Mouse (Mus musculus) neural tube, embryonic 11.5 days (tissue): Measurements from ENCODE around the gene Zdhhc4. TPM values are rescaled to one million over a fixed set of nuclear protein-coding genes. Genes with fewer than 3 reads are reported as not detected.

Source experiments
- ATAC-seq: fragments of 200-750 bp; cut with Nextera tagmentation; 2 replicates; pipeline ENCODE4 v1.8.0; 2017; ENCODE audit warnings: moderate number of reproducible peaks, mild to moderate bottlenecking, moderate TSS enrichment, moderate library complexity; ENCODE audit not compliant: insufficient read depth, low FRiP score, low TSS enrichment
- DNase-seq: peaks from one replicate; pipeline ENCODE4 v3.0.0-alpha.2; 2015; ENCODE audit warnings: low spot score
- H3K27ac ChIP-seq: fragments of 300-500 bp; sonication (generic); 2 replicates; pipeline ENCODE4 v1.5.1; 2014; ENCODE audit warnings: low read depth, mild to moderate bottlenecking, low read length
- H3K27me3 ChIP-seq: fragments of 300-500 bp; sonication (generic); 2 replicates; pipeline ENCODE4 v1.6.1; 2014; ENCODE audit warnings: mild to moderate bottlenecking, low read length, mixed read lengths; ENCODE audit not compliant: control insufficient read depth, insufficient read depth
- H3K36me3 ChIP-seq: fragments of 300-500 bp; sonication (generic); 2 replicates; pipeline ENCODE4 v1.6.1; 2014; ENCODE audit warnings: mild to moderate bottlenecking, low read length, moderate library complexity, mixed read lengths; ENCODE audit not compliant: control insufficient read depth, insufficient read depth
- H3K4me1 ChIP-seq: fragments of 300-500 bp; sonication (generic); 2 replicates; pipeline ENCODE4 v1.6.1; 2014; ENCODE audit warnings: low read length, mixed read lengths; ENCODE audit not compliant: control insufficient read depth, insufficient read depth
- H3K4me2 ChIP-seq: fragments of 300-500 bp; sonication (generic); 2 replicates; pipeline ENCODE4 v1.6.1; 2014; ENCODE audit warnings: low read depth, mild to moderate bottlenecking, moderate library complexity
- H3K4me3 ChIP-seq: fragments of 300-500 bp; sonication (generic); 2 replicates; pipeline ENCODE4 v1.5.1; 2014; ENCODE audit warnings: low read depth, low read length
- H3K9ac ChIP-seq: fragments of 300-500 bp; sonication (generic); 2 replicates; pipeline ENCODE4 v1.6.1; 2014; ENCODE audit warnings: mild to moderate bottlenecking, low read length
- H3K9me3 ChIP-seq: fragments of 300-500 bp; sonication (generic); 2 replicates; pipeline ENCODE4 v1.6.1; 2016; ENCODE audit warnings: low read length; ENCODE audit not compliant: control insufficient read depth
- WGBS: fragments of 180-500 bp; shearing (Covaris S2); extraction: QIAGEN DNeasy Blood & Tissue Kit; methylation state at CpG from one replicate; pipeline ENCODE4 v1.1.7; 2014; 5-methylcytosine and 5-hydroxymethylcytosine counted together
- polyA plus RNA-seq: library from polyadenylated mRNA; unstranded; fragments of >200 nt; fragmentation: Nextera tagmentation; extraction: Ambion mirVana; gene quantifications from 2 replicates; pipeline ENCODE4 v1.2.1, GENCODE M21; 2014

Gene Zdhhc4
- polyA plus RNA-seq, 1 experiment from 2014 or later, result 73.3 TPM

DNA sequence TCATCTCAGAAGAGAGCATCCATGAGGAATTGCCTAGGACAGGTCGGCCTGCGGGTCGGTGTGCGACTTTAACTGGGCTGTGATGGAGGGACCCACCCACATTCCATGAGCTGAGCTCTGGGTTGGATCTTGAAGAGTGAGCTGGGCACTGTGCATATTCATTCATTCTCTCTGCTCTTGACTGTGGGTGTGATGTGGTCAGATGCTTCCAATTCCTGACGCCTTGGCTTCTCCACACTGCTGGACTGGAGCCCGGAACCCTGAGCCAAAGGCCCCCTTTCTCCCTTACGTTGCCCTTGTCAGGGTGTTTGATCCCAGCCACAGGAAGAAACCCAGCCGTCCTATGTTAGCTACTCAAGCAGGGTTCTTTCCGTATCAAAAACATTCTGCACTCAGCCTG lies 31.1 kb downstream of the Zdhhc4 start:
- DNase-seq, result no peak
- Histone ChIP-seq H3K27ac (no peak overlapping the region), H3K4me2 (no peak overlapping the region), H3K4me3 (no peak overlapping the region), H3K9me3 (no peaks in the 10 kb centered on the region), H3K27me3 (peaks cover 16% of the 10 kb centered on the region), H3K9ac (no peak overlapping the region), H3K4me1 (0 out of 2 replicates have a peak, but pooled peaks cover 3% of the 10 kb centered on the region), H3K36me3 (peaks cover 14% of the 10 kb centered on the region)
- ATAC-seq, result no peak
- 95% methylated on average over 9 of the region's 9 CpGs for WGBS

DNA sequence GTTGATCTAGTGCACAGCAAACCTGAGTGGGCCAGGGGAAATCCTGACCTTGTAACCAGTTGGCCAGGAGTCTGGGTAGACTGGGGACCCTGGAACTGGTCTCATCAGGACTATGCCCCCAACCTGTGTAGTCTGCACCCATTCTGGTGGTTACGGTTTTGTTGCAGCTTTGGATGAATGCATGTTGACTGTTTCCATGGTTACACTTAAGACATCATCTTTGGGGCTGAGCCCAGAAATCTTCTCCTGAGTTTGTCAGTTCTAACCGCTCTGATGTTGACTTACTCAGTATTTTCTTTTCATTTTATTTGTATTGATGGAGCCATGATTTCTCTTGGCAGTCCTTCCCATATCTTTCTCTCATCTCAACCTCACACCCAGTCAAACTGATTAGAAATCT lies 33.7 kb downstream of the Zdhhc4 start:
- no peak overlapping the region for H3K4me2 ChIP-seq
- DNase-seq, result no peak
- no peak for ATAC-seq

DNA sequence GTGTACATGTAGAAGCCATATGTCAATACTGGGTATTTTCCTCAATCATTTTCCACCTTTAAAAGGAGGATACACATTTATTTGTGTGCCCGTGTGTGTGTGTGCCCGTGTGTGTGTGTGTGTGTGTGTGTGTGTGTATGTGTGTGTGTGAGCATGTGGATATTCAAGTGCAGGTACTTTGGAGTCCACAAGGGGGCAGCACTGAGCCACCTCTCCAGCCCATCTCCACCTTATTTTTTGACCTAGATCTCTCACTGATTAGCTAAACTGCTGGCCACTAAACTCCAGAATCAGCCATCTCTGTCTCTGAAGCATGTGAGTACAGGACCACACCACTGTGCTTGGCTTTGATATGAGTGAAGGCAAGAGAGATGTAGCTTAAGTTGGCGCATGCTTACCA lies 34.2 kb downstream of the Zdhhc4 start:
- peaks cover 39% of the 10 kb centered on the region for H3K27me3 ChIP-seq
- DNase-seq, result no peak

More for the DNA sequence above, 33.7 kb downstream of the Zdhhc4 start:
- Histone ChIP-seq H3K4me3 (no peak overlapping the region), H3K36me3 (peaks cover 4% of the 10 kb centered on the region), H3K9me3 (no peaks in the 10 kb centered on the region), H3K27ac (no peak overlapping the region), H3K4me1 (0 out of 2 replicates have a peak, but pooled peaks cover 3% of the 10 kb centered on the region), H3K9ac (no peak overlapping the region), H3K27me3 (peaks cover 38% of the 10 kb centered on the region)
- 86% methylated on average over 2 of the region's 2 CpGs for WGBS

DNA sequence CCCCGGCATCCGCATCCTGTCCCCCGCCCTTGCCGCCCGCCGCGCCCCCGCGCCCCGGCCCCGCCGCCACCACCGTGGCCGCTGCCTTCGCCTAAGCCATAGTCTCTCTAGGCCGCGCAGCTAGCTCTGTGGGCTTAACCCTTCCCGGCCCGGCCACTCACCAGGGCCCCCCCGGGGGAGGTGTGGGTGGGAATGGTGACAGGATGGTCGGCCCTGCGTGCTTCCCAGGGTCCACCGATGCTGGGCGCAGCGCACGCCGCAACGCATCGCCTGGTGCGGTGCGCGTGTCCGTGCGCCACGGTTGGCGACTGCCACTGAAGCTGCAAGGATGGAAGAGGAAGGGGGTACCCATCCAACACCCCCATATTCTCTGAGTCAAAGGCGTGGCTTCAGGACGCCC lies 35.7 kb downstream of the Zdhhc4 start, which contains the start of gene Zfp853:
Gene Zfp853, minus strand, starts transcription at position 220 of the 400 bp plus-strand sequence.
- Histone ChIP-seq H3K27ac (no peak within 1 kb of the TSS), H3K4me3 (peak within 1 kb of the TSS; percentile 27), H3K4me2 (peak within 1 kb of the TSS; percentile 45), H3K27me3 (peaks cover 52% of the 10 kb centered on the region), H3K9me3 (no peaks in the 10 kb centered on the region), H3K4me1 (peaks cover 5% of the 10 kb centered on the region; the same call in 1 of the 2 replicates), H3K36me3 (no peaks in the 10 kb centered on the region), H3K9ac (0 out of 2 replicates have a peak within 1 kb of the TSS, but pooled peaks have one; percentile 15)
- ATAC-seq (no peak), DNase-seq (no peak)
- 5% methylated on average over 25 of the region's 38 CpGs for WGBS

More for the DNA sequence above, 34.2 kb downstream of the Zdhhc4 start:
- Histone ChIP-seq H3K9me3 (no peaks in the 10 kb centered on the region), H3K9ac (no peak overlapping the region), H3K4me3 (no peak overlapping the region), H3K4me1 (0 out of 2 replicates have a peak, but pooled peaks cover 3% of the 10 kb centered on the region), H3K27ac (no peak overlapping the region), H3K36me3 (peaks cover 3% of the 10 kb centered on the region), H3K4me2 (no peak overlapping the region)
- WGBS, result 89% methylated on average over 3 of the region's 3 CpGs
- ATAC-seq, result no peak

DNA sequence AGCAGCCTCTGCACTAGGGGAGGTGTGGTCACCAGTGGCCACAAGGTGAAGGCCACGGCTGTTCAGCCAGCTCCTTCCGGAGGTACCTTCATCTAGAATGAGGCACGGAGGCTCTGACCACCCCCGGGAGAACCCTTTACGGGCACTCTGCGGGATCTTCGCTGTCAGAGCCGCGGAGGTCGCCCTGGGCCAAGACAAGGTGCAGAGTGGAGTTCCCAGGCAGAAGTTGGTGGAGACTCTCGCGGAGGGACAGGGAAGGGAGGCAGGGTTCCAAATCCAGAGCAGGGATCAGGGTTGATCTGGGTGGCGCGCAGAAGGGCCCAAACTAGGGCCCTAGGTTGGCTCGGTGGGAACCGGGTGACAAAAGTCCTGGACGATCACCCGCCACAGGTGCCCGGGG lies 36.2 kb downstream of the Zdhhc4 start:
- no peaks in the 10 kb centered on the region for H3K9me3 ChIP-seq
- peak overlapping the region; percentile 45 for H3K4me2 ChIP-seq
- peak overlapping the region; percentile 27 for H3K4me3 ChIP-seq
- no peak overlapping the region for H3K27ac ChIP-seq
- H3K9ac ChIP-seq, result 0 out of 2 replicates have a peak overlapping the region, but pooled peaks have one; percentile 15
- no peak for ATAC-seq
- DNase-seq, result no peak
- H3K27me3 ChIP-seq, result peaks cover 57% of the 10 kb centered on the region
- no peaks in the 10 kb centered on the region for H3K36me3 ChIP-seq
- WGBS, result 3% methylated on average over 19 of the region's 19 CpGs
- H3K4me1 ChIP-seq, result peaks cover 9% of the 10 kb centered on the region; the same call in 1 of the 2 replicates

DNA sequence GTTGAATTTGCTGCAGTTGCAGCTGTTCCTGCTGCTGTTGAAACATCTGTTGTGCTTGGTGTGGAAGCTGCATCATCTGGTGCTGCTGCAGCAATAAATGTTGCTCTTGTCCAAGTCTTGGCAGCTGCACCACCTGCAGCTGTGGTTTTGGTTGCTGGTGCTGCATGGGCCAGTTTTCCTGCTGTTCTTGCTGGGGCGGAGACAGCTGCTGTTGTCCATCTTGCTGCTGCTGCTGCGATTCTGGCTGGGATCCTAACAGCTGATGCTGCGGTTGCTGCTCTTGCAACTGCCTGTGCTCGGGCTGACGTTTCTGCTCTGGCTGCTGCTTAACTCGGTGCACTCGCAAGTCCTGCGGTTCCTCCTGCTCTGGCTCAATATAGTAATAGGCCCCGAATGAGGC lies 39.8 kb downstream of the Zdhhc4 start:
- DNase-seq, result no peak
- no peak for ATAC-seq
- Histone ChIP-seq H3K4me2 (no peak overlapping the region), H3K4me3 (no peak overlapping the region), H3K4me1 (peaks cover 13% of the 10 kb centered on the region; the same call in 1 of the 2 replicates), H3K36me3 (no peaks in the 10 kb centered on the region), H3K9ac (no peak overlapping the region), H3K27ac (no peak overlapping the region), H3K27me3 (peaks cover 70% of the 10 kb centered on the region), H3K9me3 (no peaks in the 10 kb centered on the region)
- WGBS, result 75% methylated on average over 9 of the region's 9 CpGs

DNA sequence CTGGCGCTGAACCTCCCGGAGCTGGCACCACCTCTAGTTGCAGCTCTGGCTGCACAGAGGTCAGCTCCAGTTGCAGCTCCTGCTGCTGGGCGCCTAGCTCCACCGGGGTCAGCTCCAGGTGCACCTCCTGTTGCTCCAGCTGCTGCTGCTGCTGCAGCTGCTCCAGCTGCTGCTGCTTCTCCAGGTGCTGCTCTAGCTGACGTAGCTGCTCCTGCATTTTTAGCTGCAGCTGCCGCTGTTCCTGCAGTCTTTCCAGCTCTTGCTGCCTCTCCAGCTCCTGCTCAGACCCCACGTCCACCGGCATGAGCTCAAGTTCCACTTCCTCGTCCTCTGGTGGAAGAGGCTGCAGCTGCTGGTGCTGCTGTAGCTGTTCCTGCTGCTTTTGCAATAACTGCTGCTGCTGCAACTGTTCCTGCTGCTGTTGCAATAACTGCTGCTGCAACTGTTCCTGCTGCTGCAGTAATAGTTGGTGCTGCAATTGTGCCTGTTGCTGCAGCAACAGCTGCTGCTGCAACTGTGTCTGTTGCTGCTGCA lies 40.6 kb downstream of the Zdhhc4 start:
- peaks cover 61% of the 10 kb centered on the region for H3K27me3 ChIP-seq
- no peak overlapping the region for H3K27ac ChIP-seq
- no peaks in the 10 kb centered on the region for H3K9me3 ChIP-seq
- peak overlapping the region; percentile 30 for H3K4me2 ChIP-seq
- H3K36me3 ChIP-seq, result no peaks in the 10 kb centered on the region
- H3K9ac ChIP-seq, result no peak overlapping the region
- DNase-seq (no peak), ATAC-seq (no peak)
- peak overlapping the region; percentile 18; the same call in 1 of the 2 replicates for H3K4me3 ChIP-seq
- 8% methylated on average over 9 of the region's 9 CpGs for WGBS
- peaks cover 13% of the 10 kb centered on the region; the same call in 1 of the 2 replicates for H3K4me1 ChIP-seq

DNA sequence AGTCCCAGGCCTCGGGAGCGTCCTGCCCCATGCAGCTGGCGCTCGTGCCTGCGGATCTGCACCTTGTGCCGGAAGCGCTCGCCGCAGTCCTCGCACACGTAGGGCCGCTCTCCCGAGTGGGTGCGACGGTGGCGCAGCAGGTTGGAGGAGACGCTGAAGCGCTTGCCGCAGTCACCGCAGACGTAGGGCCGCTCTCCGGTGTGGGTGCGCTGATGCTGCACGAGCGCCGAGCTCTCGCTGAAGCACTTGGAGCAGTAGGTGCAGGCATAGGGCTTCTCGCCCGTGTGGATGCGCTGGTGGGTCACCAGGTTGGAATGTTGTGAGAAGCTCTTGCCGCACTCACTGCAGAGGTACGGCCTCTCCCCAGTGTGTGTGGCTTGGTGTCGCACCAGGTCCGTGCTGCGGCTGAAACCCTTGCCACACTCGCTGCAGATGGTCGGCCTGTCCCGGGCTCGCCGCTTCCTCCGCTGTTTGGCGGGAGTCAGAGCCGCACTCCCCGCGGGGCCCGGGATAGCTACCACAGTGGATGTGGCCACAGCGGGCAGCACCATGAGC lies 41.2 kb downstream of the Zdhhc4 start:
- Histone ChIP-seq H3K4me1 (peaks cover 10% of the 10 kb centered on the region; the same call in 1 of the 2 replicates), H3K9me3 (no peaks in the 10 kb centered on the region), H3K27ac (no peak overlapping the region), H3K4me3 (peak overlapping the region; percentile 18), H3K27me3 (peaks cover 55% of the 10 kb centered on the region), H3K9ac (no peak overlapping the region), H3K36me3 (no peaks in the 10 kb centered on the region), H3K4me2 (peak overlapping the region; percentile 30)
- ATAC-seq (no peak), DNase-seq (peak; percentile 38)
- WGBS, result 2% methylated on average over 48 of the region's 48 CpGs

DNA sequence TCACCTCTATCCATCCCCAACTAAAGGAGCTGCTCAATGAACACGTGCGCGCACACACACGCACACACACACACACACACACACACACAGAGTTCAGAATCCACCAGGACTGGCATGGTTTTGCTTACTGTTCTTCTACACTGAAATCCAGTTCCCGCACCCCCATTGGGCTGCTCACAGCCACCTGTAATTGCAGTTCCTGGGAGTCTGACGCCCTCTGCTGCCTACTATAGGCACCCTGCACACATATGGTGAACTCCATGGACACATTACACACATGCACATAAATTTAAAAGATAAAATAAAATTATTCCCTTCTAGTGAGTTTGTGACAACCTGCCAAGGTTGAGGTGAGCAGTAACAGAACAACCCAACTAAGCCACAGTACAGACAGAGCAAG lies 44.3 kb downstream of the Zdhhc4 start:
- Histone ChIP-seq H3K9ac (no peak overlapping the region), H3K9me3 (no peaks in the 10 kb centered on the region), H3K4me2 (no peak overlapping the region), H3K4me3 (no peak overlapping the region), H3K36me3 (no peaks in the 10 kb centered on the region), H3K27ac (no peak overlapping the region), H3K27me3 (peaks cover 35% of the 10 kb centered on the region), H3K4me1 (peaks cover 10% of the 10 kb centered on the region; the same call in 1 of the 2 replicates)
- ATAC-seq (no peak), DNase-seq (no peak)
- WGBS, result 33% methylated on average over 6 of the region's 6 CpGs
